Mouse (Mus musculus) forebrain, embryonic 14.5 days (tissue): ENCODE results near the gene Aldh1b1. TPM values are rescaled to one million over a fixed set of nuclear protein-coding genes. Genes with fewer than 3 reads are reported as not detected.
A peak's percentile ranks its signal among the peaks of the same experiment; 100 is the strongest.

Experiments used
- ATAC-seq: fragments of 200-750 bp; cut with Nextera tagmentation; 2 replicates; pipeline ENCODE4 v1.8.0; 2017; ENCODE audit warnings: mild to moderate bottlenecking, moderate library complexity
- DNase-seq: peaks from one replicate; pipeline ENCODE4 v3.0.0-alpha.2; 2015; ENCODE audit warnings: low spot score
- H3K27ac ChIP-seq: fragments of 300-500 bp; sonication (generic); 2 replicates; pipeline ENCODE4 v1.5.1; 2014; ENCODE audit warnings: low read depth, mild to moderate bottlenecking, control low read depth, low read length, moderate library complexity
- H3K27me3 ChIP-seq: fragments of 300-500 bp; sonication (generic); replicated peaks from 2 replicates; pipeline ENCODE4 v1.6.1; 2014; ENCODE audit warnings: low read length, control low read depth, mixed read lengths; ENCODE audit not compliant: control insufficient read depth, insufficient read depth
- H3K36me3 ChIP-seq: fragments of 300-500 bp; sonication (generic); 2 replicates; pipeline ENCODE4 v1.6.1; 2014; ENCODE audit warnings: low read length, control low read depth; ENCODE audit not compliant: control insufficient read depth, insufficient read depth
- H3K4me1 ChIP-seq: fragments of 300-500 bp; sonication (generic); 2 replicates; pipeline ENCODE4 v1.6.1; 2014; ENCODE audit warnings: antibody characterized with exemption, low read length, control low read depth; ENCODE audit not compliant: control insufficient read depth, insufficient read depth
- H3K4me2 ChIP-seq: fragments of 300-500 bp; sonication (generic); 2 replicates; pipeline ENCODE4 v1.6.1; 2014; ENCODE audit warnings: mild to moderate bottlenecking, control low read depth, low read length
- H3K4me3 ChIP-seq: fragments of 300-500 bp; sonication (generic); 2 replicates; pipeline ENCODE4 v1.5.1; 2014; ENCODE audit warnings: low read depth, low read length, control low read depth
- H3K9ac ChIP-seq: fragments of 300-500 bp; sonication (generic); 2 replicates; pipeline ENCODE4 v1.6.1; 2014; ENCODE audit warnings: mild to moderate bottlenecking, low read length, control low read depth, moderate library complexity
- H3K9me3 ChIP-seq: fragments of 300-500 bp; sonication (generic); replicated peaks from 2 replicates; pipeline ENCODE4 v1.6.1; 2016; ENCODE audit warnings: low read length, control low read depth, mixed read lengths; ENCODE audit not compliant: control insufficient read depth
- WGBS: fragments of 180-500 bp; shearing (Covaris S2); extraction: QIAGEN DNeasy Blood & Tissue Kit; methylation state at CpG from one replicate; pipeline ENCODE4 v1.1.7; 2014; 5-methylcytosine and 5-hydroxymethylcytosine counted together
- polyA plus RNA-seq: library from polyadenylated mRNA; unstranded; fragments of >200 nt; fragmentation: Nextera tagmentation; extraction: Ambion mirVana; gene quantifications from 2 replicates; pipeline ENCODE4 v1.2.1, GENCODE M21; 2014

Aldh1b1 gene
- polyA plus RNA-seq, 1 experiment from 2014 or later: 14.0 TPM

- 87% methylated on average over 4 of the region's 4 CpGs for WGBS
Measured at GRCm38 (mm10) chr4:45762600-45762999, 36.2 kb upstream of the Aldh1b1 start.

GRCm38 (mm10) chr4:45763288-45764140 lies 35.3 kb upstream of the Aldh1b1 start:
- DNase-seq (peak; percentile 83), ATAC-seq (peak; percentile 73)
- no peaks in the 10 kb centered on the region for H3K36me3 ChIP-seq
- H3K27ac ChIP-seq: peak overlapping the region; percentile 92
- H3K9ac ChIP-seq: 0 out of 2 replicates have a peak overlapping the region, but pooled peaks have one; percentile 29
- peak overlapping the region; percentile 13 for H3K4me2 ChIP-seq
- no peaks in the 10 kb centered on the region for H3K9me3 ChIP-seq
- no peaks in the 10 kb centered on the region for H3K27me3 ChIP-seq
- H3K4me3 ChIP-seq: no peak overlapping the region
- 7% methylated on average over 18 of the region's 18 CpGs for WGBS
- peaks cover 57% of the 10 kb centered on the region for H3K4me1 ChIP-seq

More at GRCm38 (mm10) chr4:45762600-45762999, 36.2 kb upstream of the Aldh1b1 start:
- Histone ChIP-seq H3K4me2 (no peak overlapping the region), H3K27me3 (no peaks in the 10 kb centered on the region), H3K9me3 (no peaks in the 10 kb centered on the region), H3K9ac (no peak overlapping the region), H3K27ac (peak overlapping the region; percentile 92), H3K36me3 (no peaks in the 10 kb centered on the region), H3K4me3 (no peak overlapping the region), H3K4me1 (peaks cover 49% of the 10 kb centered on the region)
- DNase-seq (no peak), ATAC-seq (no peak)

GRCm38 (mm10) chr4:45764141-45764494 lies 34.7 kb upstream of the Aldh1b1 start:
- no peaks in the 10 kb centered on the region for H3K9me3 ChIP-seq
- peak overlapping the region; percentile 13; the same call in 1 of the 2 replicates for H3K4me2 ChIP-seq
- H3K4me3 ChIP-seq: no peak overlapping the region
- no peak for DNase-seq
- peaks cover 58% of the 10 kb centered on the region for H3K4me1 ChIP-seq
- no peaks in the 10 kb centered on the region for H3K27me3 ChIP-seq
- ATAC-seq: no peak
- WGBS: 25% methylated on average over 10 of the region's 10 CpGs
- no peak overlapping the region for H3K9ac ChIP-seq
- peak overlapping the region; percentile 92 for H3K27ac ChIP-seq
- H3K36me3 ChIP-seq: no peaks in the 10 kb centered on the region

- peak; percentile 49 for DNase-seq
- Histone ChIP-seq H3K27me3 (no peaks in the 10 kb centered on the region), H3K9ac (peak overlapping the region; percentile 46), H3K4me1 (peaks cover 67% of the 10 kb centered on the region), H3K4me3 (no peak overlapping the region), H3K27ac (peak overlapping the region; percentile 72), H3K9me3 (no peaks in the 10 kb centered on the region), H3K4me2 (peak overlapping the region; percentile 38), H3K36me3 (no peaks in the 10 kb centered on the region)
- under 1% methylated on average over 16 of the region's 16 CpGs for WGBS
- 0 out of 2 replicates have a peak, but pooled peaks have one; percentile 37 for ATAC-seq
Measured at GRCm38 (mm10) chr4:45765121-45765564, 33.7 kb upstream of the Aldh1b1 start.

- WGBS: 1% methylated on average over 17 of the region's 18 CpGs
- no peak overlapping the region for H3K4me3 ChIP-seq
- peak overlapping the region; percentile 72 for H3K27ac ChIP-seq
- H3K9me3 ChIP-seq: no peaks in the 10 kb centered on the region
- ATAC-seq (peak; percentile 41; the same call in 1 of the 2 replicates), DNase-seq (peak; percentile 83)
- H3K9ac ChIP-seq: peak overlapping the region; percentile 46
- peaks cover 72% of the 10 kb centered on the region for H3K4me1 ChIP-seq
- no peaks in the 10 kb centered on the region for H3K36me3 ChIP-seq
- no peaks in the 10 kb centered on the region for H3K27me3 ChIP-seq
- peak overlapping the region; percentile 38 for H3K4me2 ChIP-seq
Measured at GRCm38 (mm10) chr4:45765565-45766201, 33.1 kb upstream of the Aldh1b1 start.

- Histone ChIP-seq H3K4me3 (no peak overlapping the region), H3K36me3 (no peaks in the 10 kb centered on the region), H3K9ac (no peak overlapping the region), H3K4me1 (peaks cover 82% of the 10 kb centered on the region), H3K27ac (no peak overlapping the region), H3K9me3 (no peaks in the 10 kb centered on the region), H3K4me2 (no peak overlapping the region), H3K27me3 (no peaks in the 10 kb centered on the region)
- DNase-seq (no peak), ATAC-seq (no peak)
- 78% methylated on average over 7 of the region's 7 CpGs for WGBS
Measured at GRCm38 (mm10) chr4:45766774-45767173, 32.0 kb upstream of the Aldh1b1 start.

- peak overlapping the region; percentile 63; the same call in 1 of the 2 replicates for H3K27ac ChIP-seq
- no peak overlapping the region for H3K4me3 ChIP-seq
- H3K4me2 ChIP-seq: no peak overlapping the region
- H3K36me3 ChIP-seq: no peaks in the 10 kb centered on the region
- H3K9ac ChIP-seq: no peak overlapping the region
- ATAC-seq (no peak), DNase-seq (peak; percentile 41)
- H3K9me3 ChIP-seq: no peaks in the 10 kb centered on the region
- 66% methylated on average over 11 of the region's 11 CpGs for WGBS
- H3K27me3 ChIP-seq: no peaks in the 10 kb centered on the region
- H3K4me1 ChIP-seq: peaks cover 74% of the 10 kb centered on the region
Measured at GRCm38 (mm10) chr4:45767891-45768558, 30.8 kb upstream of the Aldh1b1 start.

- no peak for DNase-seq
- Histone ChIP-seq H3K4me1 (peaks cover 63% of the 10 kb centered on the region), H3K9me3 (no peaks in the 10 kb centered on the region), H3K9ac (0 out of 2 replicates have a peak overlapping the region, but pooled peaks have one; percentile 22), H3K27me3 (no peaks in the 10 kb centered on the region), H3K4me2 (no peak overlapping the region), H3K27ac (peak overlapping the region; percentile 63), H3K36me3 (no peaks in the 10 kb centered on the region), H3K4me3 (no peak overlapping the region)
- 29% methylated on average over 10 of the region's 10 CpGs for WGBS
- ATAC-seq: no peak
Measured at GRCm38 (mm10) chr4:45769141-45769540, 29.7 kb upstream of the Aldh1b1 start.
